Mouse (Mus musculus): Measurements from ENCODE around the gene Nono. TPM values are rescaled to one million over a fixed set of nuclear protein-coding genes. Genes with fewer than 3 reads are reported as not detected.

Nono gene
- total and polyA plus RNA-seq, 3 experiments, result 100 to 573 (median 500) TPM

DNA sequence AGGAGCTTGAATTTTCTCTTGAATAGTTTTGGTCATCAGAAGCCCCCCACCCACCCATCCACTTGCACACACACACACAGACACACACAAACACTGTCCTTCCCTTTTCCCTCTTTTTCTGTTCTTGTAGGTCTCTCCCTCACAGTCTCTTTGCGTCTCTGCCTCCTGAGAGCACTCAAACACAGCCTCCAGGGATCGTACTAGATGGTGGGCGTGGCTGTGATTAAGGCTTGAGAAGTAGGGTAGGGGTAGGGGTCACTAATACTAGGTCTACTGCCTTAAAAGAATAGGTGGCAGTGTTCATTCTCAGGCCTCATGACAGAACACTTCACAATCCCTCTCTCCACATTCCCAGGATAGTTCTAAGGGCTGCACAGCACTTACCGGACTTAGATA, 8.4 kb upstream of the Nono start, which contains the start of gene Zmym3:
TSS of gene Zmym3 (minus strand) at position 150 of the 396 bp plus-strand sequence.
- H3K4me3 ChIP-seq (ENCODE audit: low read depth, low read length), result peak within 1 kb of the TSS; percentile 75
- H3K36me3 ChIP-seq (replicated peaks), result peaks cover 23% of the 10 kb centered on the region
- no peaks in the 10 kb centered on the region for H3K9me3 ChIP-seq (replicated peaks)
- TF ChIP-seq TAL1 (conservative IDR thresholded peaks at IDR 0.05; ENCODE audit: low read depth, low read length) (no peak), POLR2AphosphoS5 (IDR thresholded peaks at IDR 0.05; ENCODE audit: insufficient replicate concordance, low read depth, low read length) (no peak), GATA1 (IDR thresholded peaks at IDR 0.05; ENCODE audit: borderline replicate concordance, low read length) (no peak), GATA2 (IDR thresholded peaks at IDR 0.05; ENCODE audit: borderline replicate concordance, low read depth, low read length) (no peak), CTCF (IDR thresholded peaks at IDR 0.05; ENCODE audit: low read depth, low read length) (no peak)
- DNase-seq (ENCODE audit: low spot score) (no peak), ATAC-seq (ENCODE audit: extremely low read depth, insufficient number of reproducible peaks, low FRiP score, poor library complexity, severe bottlenecking) (no peak)
- H3K4me1 ChIP-seq (ENCODE audit: insufficient read depth, low read depth, low read length), result peaks cover 29% of the 10 kb centered on the region
- no peaks in the 10 kb centered on the region for H3K27me3 ChIP-seq (ENCODE audit: insufficient read depth, low read length)

DNA sequence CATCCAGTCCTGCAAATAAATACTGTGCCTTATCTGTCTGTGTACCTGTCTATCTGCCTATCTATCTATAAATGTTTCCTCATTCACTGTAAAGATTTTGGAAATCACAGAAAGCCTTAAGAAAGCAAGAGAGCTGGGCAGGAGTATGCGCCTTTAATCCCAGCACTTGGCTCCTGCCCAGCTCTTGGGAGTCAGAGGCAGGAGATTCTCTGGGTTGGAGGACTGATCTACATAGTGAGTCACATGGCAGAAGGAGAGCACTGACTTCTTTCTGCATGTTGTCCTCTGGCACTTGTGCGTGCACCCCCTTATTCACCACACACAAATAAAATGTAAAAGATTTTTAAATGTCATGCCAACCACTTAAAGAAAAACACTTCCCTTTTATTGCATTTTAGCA, 5.7 kb upstream of the Nono start:
- Histone ChIP-seq H3K9me3 (replicated peaks) (no peaks in the 10 kb centered on the region), H3K36me3 (replicated peaks) (no peaks in the 10 kb centered on the region), H3K4me3 (ENCODE audit: low read depth, low read length) (no peak overlapping the region), H3K4me1 (ENCODE audit: insufficient read depth, low read depth, low read length) (peaks cover 22% of the 10 kb centered on the region), H3K27me3 (ENCODE audit: insufficient read depth, low read length) (no peaks in the 10 kb centered on the region)
- DNase-seq (ENCODE audit: low spot score), result no peak
- no peak for ATAC-seq (ENCODE audit: extremely low read depth, insufficient number of reproducible peaks, low FRiP score, poor library complexity, severe bottlenecking)
- no peak for TF ChIP-seq CTCF (IDR thresholded peaks at IDR 0.05; ENCODE audit: low read depth, low read length)
- no peak for TF ChIP-seq POLR2AphosphoS5 (IDR thresholded peaks at IDR 0.05; ENCODE audit: insufficient replicate concordance, low read depth, low read length)
- TF ChIP-seq GATA2 (IDR thresholded peaks at IDR 0.05; ENCODE audit: borderline replicate concordance, low read depth, low read length), result no peak
- no peak for TF ChIP-seq GATA1 (IDR thresholded peaks at IDR 0.05; ENCODE audit: borderline replicate concordance, low read length)

DNA sequence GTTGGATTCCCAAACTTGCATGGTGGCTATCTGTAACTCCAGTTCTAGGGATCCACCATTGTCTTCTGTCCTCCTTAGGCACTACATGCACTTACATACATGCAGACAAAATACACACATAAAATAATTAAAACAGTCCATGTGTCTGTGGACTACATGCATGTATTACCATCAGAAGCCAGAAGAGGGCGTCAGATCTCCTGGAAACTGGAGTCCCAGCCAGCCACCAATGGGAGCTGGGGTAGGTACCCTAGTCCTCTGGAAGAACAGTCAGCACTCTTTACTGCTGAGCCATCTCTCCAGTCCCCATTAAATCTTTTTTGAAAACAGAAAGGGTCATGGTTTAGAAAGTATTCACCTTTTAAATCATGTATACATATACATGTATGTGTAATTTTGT, 1.3 kb upstream of the Nono start:
- H3K4me3 ChIP-seq (ENCODE audit: low read depth, low read length), result no peak overlapping the region
- peaks cover 19% of the 10 kb centered on the region for H3K4me1 ChIP-seq (ENCODE audit: insufficient read depth, low read depth, low read length)
- no peaks in the 10 kb centered on the region for H3K9me3 ChIP-seq (replicated peaks)
- H3K36me3 ChIP-seq (replicated peaks), result peaks cover 11% of the 10 kb centered on the region
- DNase-seq (ENCODE audit: low spot score) (no peak), ATAC-seq (ENCODE audit: extremely low read depth, insufficient number of reproducible peaks, low FRiP score, poor library complexity, severe bottlenecking) (no peak)
- TF ChIP-seq CTCF (IDR thresholded peaks at IDR 0.05; ENCODE audit: low read depth, low read length) (0 out of 2 replicates have a peak, but pooled peaks have one; percentile 23), GATA2 (IDR thresholded peaks at IDR 0.05; ENCODE audit: borderline replicate concordance, low read depth, low read length) (no peak)
- H3K27me3 ChIP-seq (ENCODE audit: insufficient read depth, low read length), result no peaks in the 10 kb centered on the region

DNA sequence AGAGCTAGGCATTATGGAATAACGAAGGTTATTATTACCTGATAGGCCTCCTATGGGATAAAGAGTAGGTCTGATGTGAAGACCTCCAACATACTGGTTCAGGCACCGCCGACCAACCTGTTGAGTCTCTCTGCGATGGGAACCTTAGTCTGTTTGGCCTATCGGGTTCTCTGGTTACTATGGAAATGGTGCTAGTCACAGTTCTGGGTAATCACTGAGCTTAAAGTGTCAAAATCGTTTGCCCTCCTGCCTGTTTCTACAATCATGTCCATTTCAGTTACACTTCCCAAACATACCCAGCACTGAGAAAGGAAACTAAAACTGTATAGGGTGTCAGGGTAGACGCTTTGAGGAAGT, 355 bp upstream of the Nono start:
- TF ChIP-seq CTCF (IDR thresholded peaks at IDR 0.05; ENCODE audit: low read depth, low read length), result no peak
- no peak for TF ChIP-seq POLR2AphosphoS5 (IDR thresholded peaks at IDR 0.05; ENCODE audit: insufficient replicate concordance, low read depth, low read length)
- no peak for TF ChIP-seq GATA1 (IDR thresholded peaks at IDR 0.05; ENCODE audit: borderline replicate concordance, low read length)
- TF ChIP-seq GATA2 (IDR thresholded peaks at IDR 0.05; ENCODE audit: borderline replicate concordance, low read depth, low read length), result no peak
- no peak for TF ChIP-seq TAL1 (conservative IDR thresholded peaks at IDR 0.05; ENCODE audit: low read depth, low read length)
- Histone ChIP-seq H3K9me3 (replicated peaks) (no peaks in the 10 kb centered on the region), H3K4me1 (ENCODE audit: insufficient read depth, low read depth, low read length) (peaks cover 23% of the 10 kb centered on the region), H3K27me3 (ENCODE audit: insufficient read depth, low read length) (no peaks in the 10 kb centered on the region), H3K4me3 (ENCODE audit: low read depth, low read length) (peak overlapping the region; percentile 78; the same call in 1 of the 2 replicates), H3K36me3 (replicated peaks) (peaks cover 17% of the 10 kb centered on the region)
- DNase-seq (ENCODE audit: low spot score), result peak; percentile 8
- ATAC-seq (ENCODE audit: extremely low read depth, insufficient number of reproducible peaks, low FRiP score, poor library complexity, severe bottlenecking), result no peak

DNA sequence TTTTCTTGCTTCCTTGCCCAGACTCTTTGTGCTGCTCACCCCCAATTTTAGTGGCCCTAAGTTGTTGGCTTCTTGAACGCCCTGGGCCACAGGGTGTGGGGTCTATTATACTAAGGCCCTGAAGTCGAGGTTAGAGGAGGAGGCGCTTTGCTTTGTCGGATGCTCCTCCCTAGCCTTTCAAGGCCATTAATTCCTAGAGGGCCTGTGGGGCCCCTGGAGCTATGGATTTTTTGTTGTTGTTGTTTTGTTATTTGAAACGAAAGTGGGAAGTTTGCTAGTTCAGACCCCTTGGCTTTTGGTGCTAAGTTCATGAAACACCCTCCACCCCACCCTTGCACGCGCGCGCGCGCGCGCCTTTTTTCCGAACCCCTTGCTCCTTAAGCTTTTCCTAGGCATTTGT, 858 bp downstream of the Nono start:
- Histone ChIP-seq H3K9me3 (replicated peaks) (no peaks in the 10 kb centered on the region), H3K4me3 (ENCODE audit: low read depth, low read length) (peak overlapping the region; percentile 78), H3K27me3 (ENCODE audit: insufficient read depth, low read length) (no peaks in the 10 kb centered on the region), H3K4me1 (ENCODE audit: insufficient read depth, low read depth, low read length) (peaks cover 23% of the 10 kb centered on the region), H3K36me3 (replicated peaks) (peaks cover 22% of the 10 kb centered on the region)
- DNase-seq (ENCODE audit: low spot score) (no peak), ATAC-seq (ENCODE audit: extremely low read depth, insufficient number of reproducible peaks, low FRiP score, poor library complexity, severe bottlenecking) (no peak)
- TF ChIP-seq GATA1 (IDR thresholded peaks at IDR 0.05; ENCODE audit: borderline replicate concordance, low read length) (no peak), CTCF (IDR thresholded peaks at IDR 0.05; ENCODE audit: low read depth, low read length) (no peak), GATA2 (IDR thresholded peaks at IDR 0.05; ENCODE audit: borderline replicate concordance, low read depth, low read length) (no peak), POLR2AphosphoS5 (IDR thresholded peaks at IDR 0.05; ENCODE audit: insufficient replicate concordance, low read depth, low read length) (no peak), TAL1 (conservative IDR thresholded peaks at IDR 0.05; ENCODE audit: low read depth, low read length) (no peak)

DNA sequence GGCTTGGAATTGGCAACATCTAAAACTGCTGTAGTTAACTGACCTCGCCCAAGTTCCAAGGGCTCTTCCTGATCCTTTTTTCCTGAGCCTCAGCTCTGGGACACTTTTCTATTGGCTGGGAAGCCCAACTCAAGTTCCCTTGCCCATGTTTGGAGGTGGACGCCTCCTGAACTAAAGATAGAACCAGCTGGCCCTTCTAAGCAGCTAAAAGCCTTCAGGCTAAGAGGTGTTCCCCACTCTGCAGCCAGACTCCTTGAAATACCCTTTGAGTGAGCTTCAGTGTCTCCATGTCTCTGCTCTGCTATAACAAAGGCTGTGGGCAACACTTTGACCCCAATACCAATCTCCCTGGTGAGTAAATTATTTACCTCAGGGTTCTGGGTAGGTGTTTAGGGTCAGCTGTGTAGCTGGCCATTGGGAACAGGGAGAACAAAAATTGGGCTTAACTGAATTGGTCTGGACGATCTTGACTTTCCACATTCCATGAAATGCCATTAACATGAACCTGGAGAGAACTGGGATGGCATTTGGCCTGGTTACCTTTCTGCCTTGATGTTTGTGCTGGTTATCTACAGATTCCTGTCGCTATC, 19.9 kb downstream of the Nono start, which contains the start of gene Itgb1bp2:
TSS of gene Itgb1bp2 (plus strand) at position 203 of the 590 bp plus-strand sequence.
- Histone ChIP-seq H3K36me3 (replicated peaks) (peaks cover 83% of the 10 kb centered on the region), H3K27me3 (ENCODE audit: insufficient read depth, low read length) (no peaks in the 10 kb centered on the region), H3K4me1 (ENCODE audit: insufficient read depth, low read depth, low read length) (no peaks in the 10 kb centered on the region), H3K4me3 (ENCODE audit: low read depth, low read length) (no peak within 1 kb of the TSS), H3K9me3 (replicated peaks) (no peaks in the 10 kb centered on the region)
- no peak for TF ChIP-seq CTCF (IDR thresholded peaks at IDR 0.05; ENCODE audit: low read depth, low read length)
- no peak for TF ChIP-seq GATA1 (IDR thresholded peaks at IDR 0.05; ENCODE audit: borderline replicate concordance, low read length)
- TF ChIP-seq POLR2AphosphoS5 (IDR thresholded peaks at IDR 0.05; ENCODE audit: insufficient replicate concordance, low read depth, low read length), result no peak; the same call in 1 of the 2 replicates
- TF ChIP-seq GATA2 (IDR thresholded peaks at IDR 0.05; ENCODE audit: borderline replicate concordance, low read depth, low read length), result no peak
- TF ChIP-seq TAL1 (conservative IDR thresholded peaks at IDR 0.05; ENCODE audit: low read depth, low read length), result no peak
- no peak for DNase-seq (ENCODE audit: low spot score)
- no peak for ATAC-seq (ENCODE audit: extremely low read depth, insufficient number of reproducible peaks, low FRiP score, poor library complexity, severe bottlenecking)
